Mouse (Mus musculus): ENCODE data around the gene Klhl8. TPM values are rescaled to one million over a fixed set of nuclear protein-coding genes. Genes with fewer than 3 reads are reported as not detected.

The Klhl8 gene
- polyA plus RNA-seq, 1 experiment, result 0.06 TPM

DNA sequence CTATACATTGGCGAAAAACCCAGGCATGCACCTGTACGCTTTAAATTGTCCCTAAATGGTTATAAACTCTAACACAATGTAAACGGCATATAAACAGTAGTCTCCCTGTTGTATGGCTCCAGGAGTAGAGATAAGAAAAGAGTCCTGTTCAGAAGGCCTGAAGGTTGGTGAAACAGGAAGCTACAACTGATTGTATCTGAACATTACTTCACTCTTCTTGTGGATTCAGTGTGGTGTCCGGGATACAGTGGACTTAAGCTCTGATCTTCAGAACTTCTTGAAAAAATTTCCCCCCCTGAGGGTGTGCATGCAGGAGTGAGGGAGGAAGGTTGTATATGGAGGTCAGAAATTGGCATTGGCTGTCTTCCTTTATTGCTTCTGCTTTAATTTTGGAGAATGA is 8.4 kb upstream of the Klhl8 start:
- no peak for TF ChIP-seq GATA1 (IDR thresholded peaks at IDR 0.05; ENCODE audit: low read length)

- TF ChIP-seq GATA1 (IDR thresholded peaks at IDR 0.05; ENCODE audit: low read length), result no peak
These were observed 7.2 kb upstream of the Klhl8 start for GRCm38 (mm10) chr5:103918233-103918632.

DNA sequence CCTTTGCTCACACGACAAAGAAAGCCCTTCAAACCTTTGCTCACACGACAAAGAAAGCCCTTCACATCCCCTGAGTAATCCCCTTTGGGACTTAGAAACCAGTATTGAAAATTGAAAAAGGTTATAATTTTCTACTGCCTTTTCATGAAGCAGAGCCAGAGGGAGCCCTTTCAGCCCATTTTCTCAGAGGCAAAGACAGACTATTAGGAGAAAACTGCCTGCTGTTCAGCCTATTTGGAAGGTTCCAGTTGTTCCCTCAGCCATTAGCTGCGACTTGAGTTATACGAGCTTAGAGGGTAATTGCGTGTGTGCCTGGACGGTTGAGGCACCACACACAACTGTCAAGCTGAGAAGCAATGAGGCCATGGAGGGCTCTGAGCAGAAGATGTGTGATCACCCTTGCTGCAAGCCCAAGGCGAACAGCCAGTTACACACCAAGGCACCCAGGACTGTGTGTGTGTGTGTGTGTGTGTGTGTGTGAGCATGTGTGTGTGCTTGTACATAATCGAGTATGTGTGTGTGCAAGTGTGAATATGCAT is 6.4 kb upstream of the Klhl8 start:
- no peak for TF ChIP-seq GATA1 (IDR thresholded peaks at IDR 0.05; ENCODE audit: low read length)

DNA sequence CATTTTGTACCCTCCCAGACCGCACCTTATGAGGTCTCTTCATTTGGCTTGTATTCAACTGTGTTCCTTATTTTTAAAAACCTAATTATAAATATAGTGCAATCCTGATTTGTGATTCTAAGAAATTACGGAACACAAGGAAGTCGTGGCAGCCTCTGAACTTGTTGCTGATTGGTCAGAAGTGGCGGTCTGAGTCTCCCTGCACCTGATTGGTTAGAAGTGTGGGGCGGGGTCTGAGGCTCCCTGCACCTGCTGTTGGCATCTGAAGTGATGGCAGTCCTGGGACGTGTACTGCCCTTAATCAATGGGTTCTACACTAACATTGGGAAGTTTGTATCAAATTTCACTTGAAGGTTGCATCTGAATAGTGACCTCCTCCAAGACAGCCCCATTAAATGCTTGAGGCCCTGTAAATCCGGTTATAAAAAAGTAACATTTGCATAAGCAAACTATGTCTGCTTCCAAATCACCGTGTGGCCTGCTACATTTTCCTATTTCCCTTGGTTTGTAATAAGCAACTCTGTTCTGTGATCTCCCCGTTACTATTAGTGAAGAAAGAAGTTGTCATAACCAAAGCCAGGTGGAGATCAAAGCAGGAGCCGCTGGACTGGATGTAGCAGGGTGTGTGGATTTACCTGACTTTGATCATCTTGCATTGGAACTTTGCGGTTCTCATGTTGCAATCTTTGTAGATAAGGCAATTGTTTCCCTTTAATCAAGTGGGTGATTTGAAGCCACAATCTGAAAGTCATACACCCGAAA is 5.7 kb upstream of the Klhl8 start:
- TF ChIP-seq GATA1 (IDR thresholded peaks at IDR 0.05; ENCODE audit: low read length), result no peak

- no peak for TF ChIP-seq GATA1 (IDR thresholded peaks at IDR 0.05; ENCODE audit: low read length)
These were observed 3.5 kb upstream of the Klhl8 start for GRCm38 (mm10) chr5:103914335-103915226.

- no peak for TF ChIP-seq GATA1 (IDR thresholded peaks at IDR 0.05; ENCODE audit: low read length)
These were observed 2.1 kb upstream of the Klhl8 start for GRCm38 (mm10) chr5:103913150-103913549.

- TF ChIP-seq GATA1 (IDR thresholded peaks at IDR 0.05; ENCODE audit: low read length), result no peak
These were observed 496 bp upstream of the Klhl8 start for GRCm38 (mm10) chr5:103911555-103911954.

DNA sequence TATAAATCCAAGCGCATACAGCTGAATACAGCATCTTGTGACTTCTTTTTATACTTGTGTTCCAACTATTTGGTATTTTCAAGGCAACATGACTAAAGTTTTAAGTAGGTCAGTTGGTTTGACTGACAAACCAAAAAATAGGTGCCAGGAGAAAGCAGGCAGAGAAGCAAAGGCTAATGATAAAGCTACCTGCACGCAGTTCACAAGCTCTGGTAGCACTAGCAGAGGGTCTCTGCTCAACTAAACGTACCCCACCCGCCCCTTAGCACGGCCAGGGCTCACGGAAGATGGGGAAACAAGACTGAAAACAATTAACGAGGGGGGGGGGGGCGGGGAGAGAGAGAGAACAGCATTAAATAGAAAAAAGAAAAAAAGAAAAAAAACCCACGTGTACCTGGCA is 903 bp downstream of the Klhl8 start:
- no peak for TF ChIP-seq GATA1 (IDR thresholded peaks at IDR 0.05; ENCODE audit: low read length)

GRCm38 (mm10) chr5:103909466-103909865 is 1.6 kb downstream of the Klhl8 start:
- TF ChIP-seq GATA1 (IDR thresholded peaks at IDR 0.05; ENCODE audit: low read length), result no peak

DNA sequence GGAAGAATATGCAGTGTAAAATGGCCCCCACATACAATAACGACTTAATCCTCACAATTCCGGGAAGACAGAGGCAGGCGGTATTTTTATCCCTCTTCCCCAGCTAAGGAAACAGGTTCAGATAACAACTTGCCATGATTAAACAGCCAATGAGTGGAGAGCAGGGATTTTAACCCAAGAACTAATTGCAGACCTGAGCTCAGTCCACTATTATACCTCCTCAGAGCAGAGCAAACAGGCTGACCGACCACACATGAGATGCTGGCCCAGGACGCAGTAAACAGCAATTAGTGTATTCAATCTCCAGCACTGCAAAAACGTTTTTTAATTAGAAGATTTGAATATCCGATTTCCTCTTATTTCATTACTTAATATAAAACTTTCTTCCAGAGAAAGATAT is 2.2 kb downstream of the Klhl8 start:
- no peak for TF ChIP-seq GATA1 (IDR thresholded peaks at IDR 0.05; ENCODE audit: low read length)

DNA sequence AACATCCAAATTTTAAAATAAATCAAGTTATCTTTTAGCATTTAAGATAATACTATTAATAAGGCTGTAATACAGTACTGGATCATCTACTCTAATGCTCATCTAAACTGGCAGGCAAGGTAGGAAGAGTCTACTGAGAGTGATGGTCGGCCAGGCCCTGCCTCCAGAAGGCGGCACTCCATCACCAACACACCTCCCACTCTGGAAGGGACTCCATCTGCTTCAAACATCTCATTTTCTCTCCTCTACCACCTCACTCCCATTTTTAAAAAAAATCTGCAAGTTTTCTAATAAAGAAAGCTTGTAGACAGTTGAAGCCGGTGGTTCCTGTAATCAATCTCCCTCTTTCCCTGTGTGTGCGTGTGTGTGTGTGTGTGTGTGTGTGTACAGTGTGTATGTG is 3.2 kb downstream of the Klhl8 start:
- no peak for TF ChIP-seq GATA1 (IDR thresholded peaks at IDR 0.05; ENCODE audit: low read length)

DNA sequence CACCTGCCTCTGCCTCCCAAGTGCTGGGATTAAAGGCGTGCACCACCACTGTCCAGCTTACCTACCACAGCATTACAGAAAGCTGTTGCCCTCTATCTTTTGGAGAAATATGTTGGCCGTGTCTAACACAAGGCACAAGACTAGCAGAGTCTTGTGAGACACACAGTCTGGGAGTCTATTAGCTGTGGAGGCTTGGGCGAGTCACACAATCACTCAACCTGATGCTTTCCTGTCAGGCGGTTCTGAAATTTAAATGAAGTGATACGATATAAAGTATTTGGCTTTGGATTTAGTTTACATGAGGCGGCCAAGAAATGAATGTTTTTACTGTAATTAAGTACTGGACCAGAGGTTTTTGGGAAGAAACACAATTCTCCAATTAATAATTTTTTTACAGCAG is 4.9 kb downstream of the Klhl8 start:
- TF ChIP-seq GATA1 (IDR thresholded peaks at IDR 0.05; ENCODE audit: low read length), result no peak

GRCm38 (mm10) chr5:103898310-103898709 is 12.7 kb downstream of the Klhl8 start:
- TF ChIP-seq GATA1 (IDR thresholded peaks at IDR 0.05; ENCODE audit: low read length), result no peak

DNA sequence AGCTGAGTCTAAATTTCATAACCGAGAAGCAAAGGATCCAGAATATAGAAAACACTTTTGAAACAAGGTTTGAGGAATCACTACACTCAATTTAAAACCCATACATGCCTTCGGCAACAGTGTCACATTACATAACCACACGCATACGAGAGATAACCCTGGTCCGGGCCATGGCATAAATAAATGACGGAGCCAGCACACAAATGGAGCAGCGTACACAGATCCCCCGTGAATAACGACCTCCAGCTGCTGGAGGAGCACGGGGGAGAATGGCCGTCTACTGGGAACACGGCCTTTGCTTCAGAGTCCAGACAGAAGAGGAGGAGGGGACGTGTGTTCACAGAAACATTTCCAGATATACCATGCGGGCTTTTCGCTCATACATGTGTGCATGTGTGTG is 21.3 kb downstream of the Klhl8 start:
- no peak for TF ChIP-seq GATA1 (IDR thresholded peaks at IDR 0.05; ENCODE audit: low read length)

- no peak for TF ChIP-seq GATA1 (IDR thresholded peaks at IDR 0.05; ENCODE audit: low read length)
These were observed 47.3 kb downstream of the Klhl8 start for GRCm38 (mm10) chr5:103863759-103864158.

- no peak for TF ChIP-seq GATA1 (IDR thresholded peaks at IDR 0.05; ENCODE audit: low read length)
These were observed 50.4 kb downstream of the Klhl8 start for GRCm38 (mm10) chr5:103860622-103861021.

Measured in G1E-ER4 (cell line).